Mouse (Mus musculus): ENCODE data around the gene Wrb. TPM values are rescaled to one million over a fixed set of nuclear protein-coding genes. Genes with fewer than 3 reads are reported as not detected.

Wrb gene
- polyA plus RNA-seq, 2 experiments, result 7.3 to 13.3 TPM

- WGBS (ENCODE audit: insufficient replicate concordance), result 74% methylated on average over 1 of the region's 1 CpGs
- DNase-seq (ENCODE audit: low read depth in 3 of 3, low spot score in 3 of 3), result no peak
- H3K4me3 ChIP-seq (ENCODE audit: insufficient read depth in 1 of 2, low read depth in 2 of 2, low read length in 2 of 2), result no peak overlapping the region
- TF ChIP-seq CTCF (IDR thresholded peaks at IDR 0.05; ENCODE audit: low read depth) (no peak), EP300 (IDR thresholded peaks at IDR 0.05; ENCODE audit: low read depth) (no peak)
- H3K36me3 ChIP-seq (replicated peaks; ENCODE audit: control insufficient read depth, insufficient read depth, low read depth), result no peaks in the 10 kb centered on the region
- no peak overlapping the region for H3K9ac ChIP-seq (replicated peaks)
- no peak overlapping the region for H3K27ac ChIP-seq
- H3K4me2 ChIP-seq (ENCODE audit: low read depth), result no peak overlapping the region
- ATAC-seq (ENCODE audit: insufficient read depth), result no peak
- no peaks in the 10 kb centered on the region for H3K9me3 ChIP-seq (ENCODE audit: control insufficient read depth, low read length)
- H3K27me3 ChIP-seq (ENCODE audit: control insufficient read depth, insufficient read depth, low read length), result no peaks in the 10 kb centered on the region; the same call in 1 of the 2 replicates
- H3K4me1 ChIP-seq (replicated peaks; ENCODE audit: control insufficient read depth in 2 of 2, insufficient read depth in 2 of 2, low read length in 1 of 2), result 0 out of 4 replicates have a peak, but pooled peaks cover 0 to 2% of the 10 kb centered on the region in 2 experiments
These were observed 15.7 kb downstream of the Wrb start for GRCm38 (mm10) chr16:96160927-96161326.

DNA sequence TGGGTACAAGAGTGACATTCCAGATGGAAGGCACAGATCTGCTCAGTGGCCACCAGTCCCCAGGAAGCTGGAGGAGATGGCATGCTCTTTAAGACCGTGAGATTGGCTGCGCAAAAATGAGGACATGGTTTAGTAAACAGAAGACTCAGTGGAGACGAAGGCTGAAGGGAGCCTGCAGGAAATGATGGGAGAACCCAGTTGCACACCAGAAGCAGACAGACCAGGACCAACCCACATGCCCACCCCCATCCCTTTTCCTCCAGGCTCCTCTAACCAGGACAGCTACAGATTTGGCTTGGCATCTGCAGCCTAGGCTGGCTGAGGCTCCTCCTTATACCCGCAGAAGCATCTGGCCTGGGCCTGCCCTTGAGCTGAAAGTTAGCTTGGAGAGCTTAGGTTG lies 16.1 kb downstream of the Wrb start:
- Histone ChIP-seq H3K27me3 (ENCODE audit: control insufficient read depth, insufficient read depth, low read length) (no peaks in the 10 kb centered on the region; the same call in 1 of the 2 replicates), H3K4me3 (ENCODE audit: insufficient read depth in 1 of 2, low read depth in 2 of 2, low read length in 2 of 2) (no peak overlapping the region), H3K4me1 (replicated peaks; ENCODE audit: control insufficient read depth in 2 of 2, insufficient read depth in 2 of 2, low read length in 1 of 2) (0 out of 4 replicates have a peak, but pooled peaks cover 0 to 2% of the 10 kb centered on the region in 2 experiments), H3K9ac (replicated peaks) (no peak overlapping the region), H3K9me3 (ENCODE audit: control insufficient read depth, low read length) (no peaks in the 10 kb centered on the region), H3K36me3 (replicated peaks; ENCODE audit: control insufficient read depth, insufficient read depth, low read depth) (no peaks in the 10 kb centered on the region), H3K4me2 (ENCODE audit: low read depth) (no peak overlapping the region), H3K27ac (no peak overlapping the region)
- ATAC-seq (ENCODE audit: insufficient read depth) (no peak), DNase-seq (ENCODE audit: low read depth in 3 of 3, low spot score in 3 of 3) (no peak)
- no peak for TF ChIP-seq CTCF (IDR thresholded peaks at IDR 0.05; ENCODE audit: low read depth)
- TF ChIP-seq EP300 (IDR thresholded peaks at IDR 0.05; ENCODE audit: low read depth), result no peak
- WGBS (ENCODE audit: insufficient replicate concordance), result 79% methylated on average over 4 of the region's 4 CpGs

DNA sequence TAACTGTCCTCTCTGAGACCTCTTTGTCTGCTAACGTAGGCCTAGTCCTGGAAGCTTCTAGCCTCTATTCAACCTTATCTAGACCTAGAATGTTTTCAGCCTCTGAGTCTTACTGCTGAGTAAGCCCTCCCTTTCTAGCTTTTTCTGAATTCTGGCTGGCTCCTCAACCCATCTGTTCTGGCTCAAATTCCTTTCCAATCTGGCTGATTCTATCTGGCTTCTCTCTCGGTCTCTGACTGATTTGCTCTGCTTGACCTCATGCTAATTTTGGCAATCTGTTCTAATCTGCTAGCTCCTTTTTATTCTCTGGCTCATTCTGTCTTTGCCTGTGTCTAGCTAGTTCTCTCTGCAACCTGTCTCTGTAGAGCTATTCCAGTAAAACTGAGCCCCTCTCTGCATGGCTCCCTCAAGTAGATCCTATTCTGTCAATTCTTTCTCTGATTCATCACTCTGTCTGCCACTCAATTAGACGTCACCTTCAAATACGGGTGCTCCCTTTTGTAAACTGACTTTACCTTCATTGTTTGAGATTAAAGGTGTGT lies 20.6 kb downstream of the Wrb start:
- TF ChIP-seq EP300 (IDR thresholded peaks at IDR 0.05; ENCODE audit: low read depth), result no peak
- no peak for TF ChIP-seq CTCF (IDR thresholded peaks at IDR 0.05; ENCODE audit: low read depth)
- no peak overlapping the region for H3K4me2 ChIP-seq (ENCODE audit: low read depth)
- H3K27me3 ChIP-seq (ENCODE audit: control insufficient read depth, insufficient read depth, low read length), result no peaks in the 10 kb centered on the region
- no peaks in the 10 kb centered on the region for H3K4me1 ChIP-seq (replicated peaks; ENCODE audit: control insufficient read depth in 2 of 2, insufficient read depth in 2 of 2, low read length in 1 of 2)
- H3K36me3 ChIP-seq (replicated peaks; ENCODE audit: control insufficient read depth, insufficient read depth, low read depth), result no peaks in the 10 kb centered on the region
- no peak overlapping the region for H3K4me3 ChIP-seq (ENCODE audit: insufficient read depth in 1 of 2, low read depth in 2 of 2, low read length in 2 of 2)
- DNase-seq (ENCODE audit: low read depth in 3 of 3, low spot score in 3 of 3) (no peak), ATAC-seq (ENCODE audit: insufficient read depth) (no peak)
- WGBS (ENCODE audit: insufficient replicate concordance), result 66% methylated on average over 4 of the region's 4 CpGs
- H3K27ac ChIP-seq, result no peak overlapping the region
- no peaks in the 10 kb centered on the region for H3K9me3 ChIP-seq (ENCODE audit: control insufficient read depth, low read length)
- H3K9ac ChIP-seq (replicated peaks), result no peak overlapping the region

DNA sequence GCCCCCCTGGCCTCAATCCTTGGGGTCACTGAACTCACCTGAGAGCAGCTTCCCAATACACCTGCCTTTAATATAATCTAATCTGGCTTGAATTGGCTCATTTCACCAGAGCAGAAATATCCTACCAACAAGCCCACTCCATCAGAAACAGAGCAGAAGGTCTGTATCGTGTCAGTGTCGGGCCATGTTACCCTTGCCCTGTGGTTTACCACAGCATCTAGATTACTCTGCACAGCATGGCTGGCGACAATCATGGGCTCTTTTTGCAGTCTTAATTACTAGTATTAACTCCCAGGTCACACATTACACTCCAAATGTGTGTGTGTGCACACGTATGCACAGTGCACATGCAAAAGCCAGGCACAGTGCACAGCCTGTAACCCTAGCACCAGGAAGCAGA lies 23.6 kb downstream of the Wrb start:
- 38% methylated on average over 4 of the region's 4 CpGs for WGBS (ENCODE audit: insufficient replicate concordance)
- DNase-seq (ENCODE audit: low read depth in 3 of 3, low spot score in 3 of 3), result no peak
- no peaks in the 10 kb centered on the region for H3K9me3 ChIP-seq (ENCODE audit: control insufficient read depth, low read length)
- H3K9ac ChIP-seq (replicated peaks), result no peak overlapping the region
- TF ChIP-seq EP300 (IDR thresholded peaks at IDR 0.05; ENCODE audit: low read depth) (no peak), CTCF (IDR thresholded peaks at IDR 0.05; ENCODE audit: low read depth) (no peak)
- H3K4me1 ChIP-seq (replicated peaks; ENCODE audit: control insufficient read depth in 2 of 2, insufficient read depth in 2 of 2, low read length in 1 of 2), result no peaks in the 10 kb centered on the region
- H3K36me3 ChIP-seq (replicated peaks; ENCODE audit: control insufficient read depth, insufficient read depth, low read depth), result no peaks in the 10 kb centered on the region
- no peak overlapping the region for H3K4me2 ChIP-seq (ENCODE audit: low read depth)
- no peak overlapping the region for H3K4me3 ChIP-seq (ENCODE audit: insufficient read depth in 1 of 2, low read depth in 2 of 2, low read length in 2 of 2)
- ATAC-seq (ENCODE audit: insufficient read depth), result no peak
- H3K27ac ChIP-seq, result no peak overlapping the region
- no peaks in the 10 kb centered on the region for H3K27me3 ChIP-seq (ENCODE audit: control insufficient read depth, insufficient read depth, low read length)

- no peaks in the 10 kb centered on the region for H3K4me1 ChIP-seq (replicated peaks; ENCODE audit: control insufficient read depth in 2 of 2, insufficient read depth in 2 of 2, low read length in 1 of 2)
- ATAC-seq (ENCODE audit: insufficient read depth), result no peak
- H3K9me3 ChIP-seq (ENCODE audit: control insufficient read depth, low read length), result no peaks in the 10 kb centered on the region
- TF ChIP-seq CTCF (IDR thresholded peaks at IDR 0.05; ENCODE audit: low read depth) (no peak), EP300 (IDR thresholded peaks at IDR 0.05; ENCODE audit: low read depth) (no peak)
- no peak for DNase-seq (ENCODE audit: low read depth in 3 of 3, low spot score in 3 of 3)
- no peak overlapping the region for H3K4me3 ChIP-seq (ENCODE audit: insufficient read depth in 1 of 2, low read depth in 2 of 2, low read length in 2 of 2)
- 67% methylated on average over 8 of the region's 8 CpGs for WGBS (ENCODE audit: insufficient replicate concordance)
- no peaks in the 10 kb centered on the region for H3K36me3 ChIP-seq (replicated peaks; ENCODE audit: control insufficient read depth, insufficient read depth, low read depth)
- H3K27ac ChIP-seq, result no peak overlapping the region
- no peaks in the 10 kb centered on the region for H3K27me3 ChIP-seq (ENCODE audit: control insufficient read depth, insufficient read depth, low read length)
- H3K9ac ChIP-seq (replicated peaks), result no peak overlapping the region
- H3K4me2 ChIP-seq (ENCODE audit: low read depth), result no peak overlapping the region
These were observed 28.4 kb downstream of the Wrb start for GRCm38 (mm10) chr16:96173648-96174047.

Data from liver, embryonic 14.5 days (tissue).